Mouse (Mus musculus) heart, postnatal 10 days (tissue): ENCODE measurements around the gene Tmem255a. TPM values are rescaled to one million over a fixed set of nuclear protein-coding genes. Genes with fewer than 3 reads are reported as not detected.

Source experiments
- DNase-seq, 2 experiments: peaks; one replicate each; pipeline ENCODE4 v3.0.0; 2021
- intact Hi-C: fragments of 180-260 bp; cut with DNase I; formaldehyde crosslinking; loops from one replicate; pipeline ENCODE4 v1.15.1; 2025
- microRNA-seq, 2 experiments: library from miRNA; unstranded; fragments of <30 nt; microRNA quantifications; one replicate each; pipeline ENCODE4 v1.2.0; 2022
- total RNA-seq, 2 experiments: library from RNA; stranded (reverse); gene quantifications; 2 replicates each; pipeline ENCODE4 v1.2.3; 2021

The Tmem255a gene
- total RNA-seq, 2 experiments from 2014 or later: 19.7 to 30.7 TPM

- peak; percentile 60 to 67 for DNase-seq
- intact Hi-C loops: loop anchor here (5.0 kb wide), 1 partner anchor 98 kb away; no protein-coding TSS in a partner anchor
Observed at GRCm38 (mm10) chrX:38179891-38180310, 72.3 kb downstream of the Tmem255a start.

- intact Hi-C loops: no loop called here
- no peak for DNase-seq
Observed at GRCm38 (mm10) chrX:38166592-38166991, 85.6 kb downstream of the Tmem255a start.

GRCm38 (mm10) chrX:38166064-38166463, 86.2 kb downstream of the Tmem255a start:
- intact Hi-C loops: no loop called here
- no peak for DNase-seq

GRCm38 (mm10) chrX:38165315-38165714, 86.9 kb downstream of the Tmem255a start:
- intact Hi-C loops: no loop called here
- DNase-seq: no peak

- intact Hi-C loops: no loop called here
Observed at GRCm38 (mm10) chrX:38159097-38159496, 93.1 kb downstream of the Tmem255a start.

More at GRCm38 (mm10) chrX:38159097-38159496, 93.1 kb downstream of the Tmem255a start:
- no peak for DNase-seq

Small RNA genes lying within 50 kb of the gene (microRNA-seq; reads per million reads assigned to microRNA genes)
- gene Mir3110: 0 reads per million in 2 experiments

Other genes with a start within 250 kb of the Tmem255a start
- gene Btg1-ps1, start 233.6 kb downstream of the Tmem255a start, total RNA-seq: not detected
- not detected for gene Btg1-ps2, start 209.3 kb downstream of the Tmem255a start, total RNA-seq
- not detected for gene Rhox10, start 186.0 kb downstream of the Tmem255a start, total RNA-seq
- gene Rhox11, start 167.3 kb downstream of the Tmem255a start, total RNA-seq: not detected
- not detected for gene Rhox12, start 141.5 kb downstream of the Tmem255a start, total RNA-seq
- not detected for gene Rhox13, start 131.2 kb downstream of the Tmem255a start, total RNA-seq
- 10 to 100 TPM; 13.7 to 14.8 TPM for gene Zbtb33, start 62.6 kb downstream of the Tmem255a start, total RNA-seq
- under 1 TPM in 1 of 2 experiments, not detected in 1; 0.07 TPM for gene Atp1b4, start 63.7 kb upstream of the Tmem255a start, total RNA-seq
- 100 to 1,000 TPM; 154 to 161 TPM for gene Lamp2, start 204.0 kb upstream of the Tmem255a start, total RNA-seq